ENCODE assay signal across 12 mouse cellular contexts in genomic region chr12:104247553-104248002, GRCm38 (mm10). TPM values are rescaled to one million over a fixed set of nuclear protein-coding genes. Genes with fewer than 3 reads are reported as not detected.
A peak's percentile ranks its signal among the peaks of the same experiment; 100 is the strongest.
DNase-seq lines count a peak whose midpoint lies in the region; ATAC-seq and TF ChIP-seq lines count a peak whose summit lies in the region.
"Had no signal": no experiment of that assay in that cellular context is flagged by ENCODE, and none has a peak within 500 bp of the region (broad histone marks: within the 10 kb centered on the region; RNA-seq: fewer than 3 reads in every experiment).

No protein-coding gene starts in this region.

- peak overlapping the region; percentile 4; the same call in 1 of the 2 replicates for H3K4me3 ChIP-seq in liver, adult 2 months (ENCODE audit: insufficient read depth, low read depth, low read length)
- H3K4me3 ChIP-seq in liver, embryonic 11.5 days (ENCODE audit: low read depth, low read length), result no peak overlapping the region
- H3K4me3 ChIP-seq in hindbrain, embryonic 16.5 days (ENCODE audit: low read length), result no peak overlapping the region
- no peak overlapping the region for H3K4me3 ChIP-seq in neural tube, embryonic 13.5 days
- H3K4me3 ChIP-seq: liver, embryonic 15.5 days had no signal

- no peak overlapping the region for H3K9ac ChIP-seq in liver, adult 2 months (ENCODE audit: low read depth, low read length)
- no peak overlapping the region for H3K9ac ChIP-seq in liver, embryonic 11.5 days (ENCODE audit: low read depth, low read length)
- no peak overlapping the region for H3K9ac ChIP-seq in hindbrain, embryonic 16.5 days (ENCODE audit: low read depth, low read length)
- no peak overlapping the region; the same call in 1 of the 2 replicates for H3K9ac ChIP-seq in neural tube, embryonic 13.5 days
- H3K9ac ChIP-seq: liver, embryonic 15.5 days had no signal

- peak; percentile 9 for DNase-seq in liver, adult 2 months (ENCODE audit: extremely low read depth, low read depth, low spot score)
- no peak for DNase-seq in liver, embryonic 11.5 days (ENCODE audit: low spot score)
- peak; percentile 40 for DNase-seq in brain, adult 2 months (ENCODE audit: low read depth, low spot score)
- no peak for DNase-seq in c-Kit-positive CD71-positive TER-119-positive erythroid progenitor cells, embryonic 14.5 days (ENCODE audit: low spot score)
- no peak for DNase-seq in testis, postnatal 14 days (ENCODE audit: low spot score)
- DNase-seq: cerebellum, adult 9-11 months; gastrocnemius, postnatal 36 days; thymus, postnatal 36 days had no signal

- H3K4me1 ChIP-seq in liver, adult 2 months (ENCODE audit: control insufficient read depth, insufficient read depth, low read length), result peaks cover 5% of the 10 kb centered on the region; the same call in 1 of the 2 replicates
- H3K4me1 ChIP-seq in liver, embryonic 11.5 days (replicated peaks; ENCODE audit: control insufficient read depth, insufficient read depth, low read length), result no peaks in the 10 kb centered on the region
- no peaks in the 10 kb centered on the region for H3K4me1 ChIP-seq in hindbrain, embryonic 16.5 days (ENCODE audit: control insufficient read depth, insufficient read depth, low read depth, low read length)
- peaks cover 18% of the 10 kb centered on the region for H3K4me1 ChIP-seq in neural tube, embryonic 13.5 days (replicated peaks)
- H3K4me1 ChIP-seq: liver, embryonic 15.5 days had no signal

- no peak overlapping the region for H3K27ac ChIP-seq in liver, adult 2 months (replicated peaks; ENCODE audit: insufficient read depth, low read depth, low read length)
- no peak overlapping the region for H3K27ac ChIP-seq in liver, embryonic 11.5 days (ENCODE audit: low read depth, low read length)
- no peak overlapping the region for H3K27ac ChIP-seq in hindbrain, embryonic 16.5 days (ENCODE audit: low read depth, low read length)
- peak overlapping the region; percentile 65 for H3K27ac ChIP-seq in neural tube, embryonic 13.5 days (replicated peaks)
- H3K27ac ChIP-seq: liver, embryonic 15.5 days had no signal

- no peaks in the 10 kb centered on the region for H3K79me2 ChIP-seq in liver, adult 2 months (ENCODE audit: control insufficient read depth, insufficient read depth, low read length)

- ATAC-seq in liver, embryonic 11.5 days (replicated peaks; ENCODE audit: low FRiP score), result no peak
- peak; percentile 72 for ATAC-seq in hindbrain, embryonic 16.5 days
- ATAC-seq in neural tube, embryonic 13.5 days (ENCODE audit: low read depth), result peak; percentile 82
- no peak for ATAC-seq in activated CD4-positive, CD25-positive, alpha-beta regulatory T cell, adult 4 months

- no peaks in the 10 kb centered on the region for H3K9me3 ChIP-seq in liver, embryonic 11.5 days (ENCODE audit: control insufficient read depth, low read length)
- no peaks in the 10 kb centered on the region for H3K9me3 ChIP-seq in hindbrain, embryonic 16.5 days (ENCODE audit: control insufficient read depth, low read length)
- no peaks in the 10 kb centered on the region for H3K9me3 ChIP-seq in neural tube, embryonic 13.5 days
- H3K9me3 ChIP-seq: liver, embryonic 15.5 days had no signal

- H3K36me3 ChIP-seq in liver, adult 2 months (ENCODE audit: control insufficient read depth, insufficient read depth, low read length), result no peaks in the 10 kb centered on the region
- H3K36me3 ChIP-seq in liver, embryonic 11.5 days (ENCODE audit: control insufficient read depth, insufficient read depth, low read length), result no peaks in the 10 kb centered on the region
- no peaks in the 10 kb centered on the region for H3K36me3 ChIP-seq in hindbrain, embryonic 16.5 days (ENCODE audit: control insufficient read depth, insufficient read depth, low read length)
- no peaks in the 10 kb centered on the region for H3K36me3 ChIP-seq in neural tube, embryonic 13.5 days
- H3K36me3 ChIP-seq: liver, embryonic 15.5 days had no signal

- TF ChIP-seq POLR2A in liver, adult 2 months (IDR thresholded peaks at IDR 0.05; ENCODE audit: extremely low read depth, insufficient read depth, low read length), result no peak

- no peak overlapping the region for H3K4me2 ChIP-seq in liver, embryonic 11.5 days
- H3K4me2 ChIP-seq in hindbrain, embryonic 16.5 days (ENCODE audit: low read length), result no peak overlapping the region
- H3K4me2 ChIP-seq in neural tube, embryonic 13.5 days, result no peak overlapping the region
- H3K4me2 ChIP-seq: liver, embryonic 15.5 days had no signal

- no peak for TF ChIP-seq CTCF in liver, adult 2 months (IDR thresholded peaks at IDR 0.05; ENCODE audit: low read depth, low read length)

- no peaks in the 10 kb centered on the region for H3K27me3 ChIP-seq in liver, adult 2 months (ENCODE audit: control insufficient read depth, insufficient read depth, low read length)
- no peaks in the 10 kb centered on the region for H3K27me3 ChIP-seq in liver, embryonic 11.5 days (replicated peaks; ENCODE audit: control insufficient read depth, insufficient read depth, low read length)
- no peaks in the 10 kb centered on the region for H3K27me3 ChIP-seq in hindbrain, embryonic 16.5 days (replicated peaks; ENCODE audit: control insufficient read depth, insufficient read depth, low read length)
- no peaks in the 10 kb centered on the region for H3K27me3 ChIP-seq in neural tube, embryonic 13.5 days
- H3K27me3 ChIP-seq: liver, embryonic 15.5 days had no signal

RNA-seq across cellular contexts. Expression of gene Serpina3g, which starts 11.5 kb away (rescaled TPM):
- total RNA-seq in liver, adult 2 months (2014; rRNA removed), result 19.1 and 20.7 TPM in 2 replicates
- polyA plus RNA-seq in liver, adult 2 months (2012; rRNA removed), result 3.8 and 9.7 TPM in 2 replicates
- 1.2 and 2.6 TPM in 2 replicates for polyA plus RNA-seq in liver, embryonic 11.5 days (2014; fragmentation: Nextera tagmentation; extraction: Ambion mirVana)
- 1.2 and 1.8 TPM in 2 replicates for polyA plus RNA-seq in hindbrain, embryonic 16.5 days (2015; fragmentation: Nextera tagmentation; extraction: Ambion mirVana)
- 5.2 and 6.5 TPM in 2 replicates for polyA plus RNA-seq in neural tube, embryonic 13.5 days (2015; fragmentation: Nextera tagmentation; extraction: Ambion mirVana)
- 100 to 1,000 TPM; 212 to 230 TPM for polyA plus RNA-seq in activated CD4-positive, CD25-positive, alpha-beta regulatory T cell, adult 4 months (2017; shearing (Covaris generic))
- total RNA-seq: gastrocnemius, postnatal 36 days had no signal

RNA-seq across cellular contexts. Expression of gene Serpina3i, which starts 15.3 kb away (rescaled TPM):
- total RNA-seq in liver, adult 2 months (2014; rRNA removed), result 0.20 and 0.46 TPM in 2 replicates
- 0.04 TPM in 1 of 2 replicates, not detected in the other for polyA plus RNA-seq in liver, adult 2 months (2012; rRNA removed)
- 0.14 and 0.27 TPM in 2 replicates for polyA plus RNA-seq in liver, embryonic 11.5 days (2014; fragmentation: Nextera tagmentation; extraction: Ambion mirVana)
- polyA plus RNA-seq in hindbrain, embryonic 16.5 days (2015; fragmentation: Nextera tagmentation; extraction: Ambion mirVana), result 0.09 TPM in 1 of 2 replicates, not detected in the other
- polyA plus RNA-seq in neural tube, embryonic 13.5 days (2015; fragmentation: Nextera tagmentation; extraction: Ambion mirVana), result not detected in 2 replicates
- polyA plus RNA-seq in activated CD4-positive, CD25-positive, alpha-beta regulatory T cell, adult 4 months (2017; shearing (Covaris generic)), result not detected
- total RNA-seq: gastrocnemius, postnatal 36 days had no signal

RNA-seq across cellular contexts. Expression of gene Serpina3f, which starts 33.2 kb away (rescaled TPM):
- total RNA-seq in liver, adult 2 months (2014; rRNA removed), result 2.9 TPM in 2 replicates
- 0.67 and 2.2 TPM in 2 replicates for polyA plus RNA-seq in liver, adult 2 months (2012; rRNA removed)
- polyA plus RNA-seq in liver, embryonic 11.5 days (2014; fragmentation: Nextera tagmentation; extraction: Ambion mirVana), result 0.08 and 0.39 TPM in 2 replicates
- 0.10 TPM in 1 of 2 replicates, not detected in the other for polyA plus RNA-seq in hindbrain, embryonic 16.5 days (2015; fragmentation: Nextera tagmentation; extraction: Ambion mirVana)
- not detected in 2 replicates for polyA plus RNA-seq in neural tube, embryonic 13.5 days (2015; fragmentation: Nextera tagmentation; extraction: Ambion mirVana)
- polyA plus RNA-seq in activated CD4-positive, CD25-positive, alpha-beta regulatory T cell, adult 4 months (2017; shearing (Covaris generic)), result 10 to 100 TPM; 13.8 to 14.1 TPM
- total RNA-seq: gastrocnemius, postnatal 36 days had no signal

Comparison
In these comparisons a context has a peak if more than half of its experiments do, and no peak if none do; other contexts are left out.
1. DNase-seq: peak in liver, adult 2 months (single experiment) and brain, adult 2 months (single experiment); none in liver, embryonic 11.5 days (single experiment), c-Kit-positive CD71-positive TER-119-positive erythroid progenitor cells, embryonic 14.5 days (single experiment) and testis, postnatal 14 days (single experiment).
2. ATAC-seq: peak in hindbrain, embryonic 16.5 days (single experiment) and neural tube, embryonic 13.5 days (single experiment); none in liver, embryonic 11.5 days (single experiment) and activated CD4-positive, CD25-positive, alpha-beta regulatory T cell, adult 4 months (single experiment).
3. RNA of gene Serpina3g, which starts 11.5 kb away (polyA plus RNA-seq): 212 to 230 TPM in activated CD4-positive, CD25-positive, alpha-beta regulatory T cell, adult 4 months; 3.8 to 9.7 TPM in liver, adult 2 months, 5.2 to 6.5 TPM in neural tube, embryonic 13.5 days, 1.2 to 2.6 TPM in liver, embryonic 11.5 days and 1.2 to 1.8 TPM in hindbrain, embryonic 16.5 days; every median in the first group is over 10 times any median in the second.